Mouse (Mus musculus): ENCODE measurements around the gene Ascl3. TPM values are rescaled to one million over a fixed set of nuclear protein-coding genes. Genes with fewer than 3 reads are reported as not detected.

The Ascl3 gene
- total RNA-seq, 2 experiments from 2014 or later, result not detected

DNA sequence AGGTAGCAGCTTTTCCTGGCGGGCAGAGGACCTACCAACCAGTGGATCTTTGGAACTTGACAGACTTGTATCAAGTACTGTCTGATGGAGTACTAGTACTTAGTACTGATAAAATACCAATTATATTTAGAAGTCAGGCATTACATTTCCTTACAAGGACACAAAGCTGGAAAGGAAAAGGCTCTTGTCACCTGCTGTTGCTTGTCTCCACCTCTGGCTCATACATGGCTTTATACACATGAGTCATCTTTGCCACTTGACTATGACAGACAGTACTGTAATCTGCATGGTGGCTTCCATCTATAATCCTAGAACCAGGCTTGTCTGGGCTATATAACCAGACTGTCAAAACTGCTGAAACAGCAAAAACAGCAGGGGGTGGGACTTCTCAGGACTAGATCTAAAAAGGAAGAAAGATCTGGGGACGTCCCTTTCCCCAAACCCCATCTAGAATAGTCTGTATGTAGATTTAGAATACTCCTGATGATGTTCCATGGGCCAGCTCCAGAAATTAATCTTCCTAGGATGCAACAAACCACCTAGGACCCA, 18.0 kb downstream of the Ascl3 start:
- intact Hi-C loops (cut with DNase I), result no loop called here

GRCm38 (mm10) chr7:109712198-109712597, 19.3 kb downstream of the Ascl3 start:
- intact Hi-C loops (cut with DNase I), result no loop called here

More for the DNA sequence above, 18.0 kb downstream of the Ascl3 start:
- no peak for DNase-seq (ENCODE audit: extremely low spot score in 1 of 2, low spot score in 2 of 2)

DNA sequence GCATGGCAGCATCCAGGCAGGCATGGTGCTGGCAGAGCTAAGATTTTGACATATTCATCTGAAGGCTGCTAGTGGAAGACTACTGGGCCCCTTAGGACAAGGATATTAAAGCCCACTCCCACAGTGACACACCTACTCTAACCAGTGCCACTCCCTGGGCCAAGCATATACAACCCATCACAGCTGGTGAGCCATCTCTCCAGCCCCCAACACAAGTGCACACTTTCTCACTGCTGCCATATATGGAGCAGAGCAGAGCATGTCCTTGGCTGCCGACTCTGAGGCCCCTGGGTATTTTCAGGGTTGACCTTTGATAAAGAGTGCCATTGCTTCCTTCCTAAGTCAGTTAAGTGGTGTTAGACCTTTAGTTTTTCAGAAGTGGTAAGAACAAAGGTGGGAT, 21.5 kb downstream of the Ascl3 start:
- no peak for DNase-seq (ENCODE audit: extremely low spot score in 1 of 2, low spot score in 2 of 2)
- intact Hi-C loops (cut with DNase I), result no loop called here

More at GRCm38 (mm10) chr7:109712198-109712597, 19.3 kb downstream of the Ascl3 start:
- no peak for DNase-seq (ENCODE audit: extremely low spot score in 1 of 2, low spot score in 2 of 2)

- peak in 1 of 2 experiments; percentile 62 for DNase-seq (ENCODE audit: extremely low spot score in 1 of 2, low spot score in 2 of 2)
- intact Hi-C loops (cut with DNase I), result no loop called here
Observed at GRCm38 (mm10) chr7:109708961-109709382, 22.6 kb downstream of the Ascl3 start.

- DNase-seq (ENCODE audit: extremely low spot score in 1 of 2, low spot score in 2 of 2), result peak in 1 of 2 experiments; percentile 28
- intact Hi-C loops (cut with DNase I), result no loop called here
Observed at GRCm38 (mm10) chr7:109707023-109707785, 24.3 kb downstream of the Ascl3 start.

DNA sequence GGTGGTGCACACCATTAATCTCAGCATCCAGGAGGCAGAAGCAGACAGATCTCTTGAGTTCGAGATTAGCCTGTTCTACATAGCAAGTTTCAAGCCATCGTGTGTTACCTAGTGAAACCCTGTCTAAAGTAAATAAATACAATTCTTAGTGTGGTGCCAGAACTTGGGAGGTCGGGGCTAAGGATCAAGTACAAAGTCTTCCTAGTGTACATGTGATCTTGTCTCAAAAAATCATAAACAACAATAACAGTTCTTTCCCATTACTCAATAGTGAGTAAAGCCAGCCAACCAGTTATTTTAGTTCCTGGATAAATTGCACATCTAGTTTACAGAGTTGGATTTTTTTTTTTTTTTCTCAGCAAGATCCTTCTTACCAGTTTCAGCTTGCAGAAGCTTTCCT, 27.1 kb downstream of the Ascl3 start:
- intact Hi-C loops (cut with DNase I), result no loop called here
- no peak for DNase-seq (ENCODE audit: extremely low spot score in 1 of 2, low spot score in 2 of 2)

GRCm38 (mm10) chr7:109704016-109704377, 27.5 kb downstream of the Ascl3 start:
- intact Hi-C loops (cut with DNase I), result no loop called here
- no peak for DNase-seq (ENCODE audit: extremely low spot score in 1 of 2, low spot score in 2 of 2)

- intact Hi-C loops (cut with DNase I), result no loop called here
- peak; percentile 87 to 97 for DNase-seq (ENCODE audit: extremely low spot score in 1 of 2, low spot score in 2 of 2)
Observed at GRCm38 (mm10) chr7:109703190-109704015, 28.1 kb downstream of the Ascl3 start, which contains the start of the genes St5 and Akip1. Gene St5 (minus strand): TSS chr7:109703605. Gene Akip1 (plus strand): TSS chr7:109703690.

DNA sequence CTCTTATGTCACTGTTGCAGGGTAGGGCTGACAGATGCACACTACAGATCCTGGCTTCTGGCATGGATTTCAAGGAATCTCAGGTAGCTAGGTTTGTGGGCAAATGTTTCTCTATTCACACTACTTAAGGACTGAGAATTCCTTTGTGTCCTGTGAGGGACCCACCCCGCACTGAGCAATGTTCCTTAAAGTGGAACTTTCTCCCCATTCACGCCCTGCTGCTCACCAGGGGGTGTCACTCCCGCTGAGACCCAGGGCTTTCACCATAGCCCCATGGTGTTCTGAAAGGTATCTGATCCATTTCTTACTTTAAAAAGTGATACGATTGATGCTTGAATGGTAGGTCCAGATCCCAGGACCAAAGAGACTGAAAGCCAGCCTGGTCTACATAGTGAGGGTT, 28.8 kb downstream of the Ascl3 start:
- intact Hi-C loops (cut with DNase I), result no loop called here
- DNase-seq (ENCODE audit: extremely low spot score in 1 of 2, low spot score in 2 of 2), result no peak

- DNase-seq (ENCODE audit: extremely low spot score in 1 of 2, low spot score in 2 of 2), result no peak
- intact Hi-C loops (cut with DNase I), result no loop called here
Observed at GRCm38 (mm10) chr7:109700213-109700612, 31.3 kb downstream of the Ascl3 start.

DNA sequence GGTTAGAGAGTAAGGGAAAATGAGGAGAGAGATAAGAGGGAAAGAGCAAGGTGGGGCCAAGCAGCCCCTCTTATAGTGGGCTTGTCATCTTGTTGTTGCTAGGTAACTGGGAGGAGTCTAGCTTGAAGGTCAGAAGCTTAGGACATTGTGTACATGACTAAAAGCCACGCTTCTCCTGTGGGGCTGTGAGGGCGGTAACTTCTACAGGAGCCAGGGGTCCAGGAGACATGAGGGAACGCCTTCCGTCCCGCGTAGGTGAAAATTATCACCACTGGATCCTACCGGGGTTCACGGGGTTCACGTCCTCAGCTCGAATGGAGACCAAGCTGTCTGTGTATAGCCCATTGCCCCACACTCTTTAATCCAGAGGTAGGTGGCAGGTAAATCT, 36.2 kb downstream of the Ascl3 start:
- no peak for DNase-seq (ENCODE audit: extremely low spot score in 1 of 2, low spot score in 2 of 2)
- intact Hi-C loops (cut with DNase I), result no loop called here

GRCm38 (mm10) chr7:109694576-109695338, 36.8 kb downstream of the Ascl3 start:
- intact Hi-C loops (cut with DNase I), result no loop called here
- DNase-seq (ENCODE audit: extremely low spot score in 1 of 2, low spot score in 2 of 2), result no peak

- DNase-seq (ENCODE audit: extremely low spot score in 1 of 2, low spot score in 2 of 2), result peak in 1 of 2 experiments; percentile 43
- intact Hi-C loops (cut with DNase I), result no loop called here
Observed at GRCm38 (mm10) chr7:109690961-109691360, 40.6 kb downstream of the Ascl3 start.

DNA sequence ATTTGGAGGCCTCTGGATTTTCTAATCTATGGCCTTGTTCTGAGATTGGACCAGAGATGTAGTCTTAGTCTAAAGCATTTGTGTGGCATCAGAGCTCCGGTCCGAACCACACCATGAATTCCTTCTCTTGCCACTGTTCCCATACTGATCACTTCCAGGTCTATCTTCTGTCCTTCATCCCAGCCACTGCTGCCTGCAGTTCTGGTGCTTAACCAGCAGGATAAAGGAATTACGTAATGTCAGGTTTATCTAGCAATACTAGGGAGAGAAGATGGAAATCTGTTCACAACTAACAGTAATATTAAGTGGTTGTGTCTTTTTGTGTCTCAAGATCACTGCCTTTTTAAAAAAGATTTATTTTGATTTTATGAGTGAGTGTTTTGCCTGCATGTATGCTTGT, 41.4 kb downstream of the Ascl3 start:
- intact Hi-C loops (cut with DNase I), result no loop called here
- no peak for DNase-seq (ENCODE audit: extremely low spot score in 1 of 2, low spot score in 2 of 2)

DNA sequence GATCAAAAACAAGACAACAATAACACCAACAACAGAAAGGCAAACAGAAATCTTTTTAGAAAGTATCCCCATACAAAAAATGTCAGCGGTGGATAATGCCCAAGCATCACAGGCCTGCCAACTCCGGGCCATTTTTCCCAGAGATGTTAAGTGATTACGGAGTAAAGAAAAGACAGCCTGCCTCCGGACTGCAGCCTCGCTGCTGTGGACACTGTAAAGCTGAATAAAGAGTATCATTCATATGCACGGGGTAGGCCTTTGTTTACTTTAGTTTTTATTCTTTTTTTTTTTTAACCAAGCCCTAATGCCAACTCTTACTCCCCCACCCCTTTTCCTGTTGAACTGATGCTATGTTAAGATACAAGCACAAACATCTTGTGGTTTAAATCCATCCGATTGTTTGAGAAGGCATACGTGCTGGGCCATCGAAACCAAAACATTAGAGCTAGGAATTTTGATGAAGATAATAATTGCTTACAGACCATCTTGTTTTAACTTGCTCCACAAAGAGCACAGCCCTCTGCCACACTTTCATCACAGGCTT, 44.9 kb downstream of the Ascl3 start:
- intact Hi-C loops (cut with DNase I), result no loop called here

GRCm38 (mm10) chr7:109680879-109681278, 50.6 kb downstream of the Ascl3 start:
- intact Hi-C loops (cut with DNase I), result no loop called here
- no peak for DNase-seq (ENCODE audit: extremely low spot score in 1 of 2, low spot score in 2 of 2)

More for the DNA sequence above, 44.9 kb downstream of the Ascl3 start:
- DNase-seq (ENCODE audit: extremely low spot score in 1 of 2, low spot score in 2 of 2), result no peak

DNA sequence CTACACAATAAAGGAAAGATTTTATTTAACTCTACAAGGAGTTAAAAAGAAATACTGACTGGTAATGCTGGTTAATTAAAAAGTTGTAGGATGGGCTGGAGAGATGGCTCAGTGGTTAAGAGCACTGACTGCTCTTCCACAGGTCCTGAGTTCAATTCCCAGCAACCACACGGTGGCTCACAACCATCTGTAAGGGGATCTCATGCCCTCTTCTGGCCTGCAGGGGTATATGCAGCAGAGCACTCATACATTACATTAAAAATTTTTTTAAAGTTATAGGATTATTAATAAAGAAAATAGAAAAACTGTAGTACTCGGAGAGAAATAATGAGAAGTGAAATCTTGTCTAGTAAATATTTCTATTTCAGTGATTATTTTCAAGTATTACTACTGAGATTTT, 51.2 kb downstream of the Ascl3 start:
- DNase-seq (ENCODE audit: extremely low spot score in 1 of 2, low spot score in 2 of 2), result no peak
- intact Hi-C loops (cut with DNase I), result no loop called here

Measured in left cerebral cortex, postnatal 10 days (tissue).